Mouse (Mus musculus) lung, adult 2 months (tissue): ENCODE measurements around the gene Pxdn.

ENCODE experiments used
- CTCF ChIP-seq: fragments of 200-500 bp; IDR thresholded peaks from 2 replicates; pipeline ENCODE4 v1.5.1; 2011; ENCODE audit warnings: mild to moderate bottlenecking, low read length, control low read depth; ENCODE audit not compliant: insufficient read depth
- POLR2A ChIP-seq: fragments of 200-500 bp; IDR thresholded peaks from 2 replicates; pipeline ENCODE4 v1.6.1; 2011; ENCODE audit warnings: low read depth, mild to moderate bottlenecking, control low read depth, low read length, borderline replicate concordance; ENCODE audit errors: extremely low read depth

- TF ChIP-seq CTCF (no peak), POLR2A (no peak)
Observed at GRCm38 (mm10) chr12:29965016-29965415, 27.6 kb downstream of the Pxdn start.
